Mouse (Mus musculus): ENCODE results near the gene Gpr152. TPM values are rescaled to one million over a fixed set of nuclear protein-coding genes. Genes with fewer than 3 reads are reported as not detected.
A peak's percentile ranks its signal among the peaks of the same experiment; 100 is the strongest.

Gene Gpr152
- total RNA-seq, 2 experiments from 2014 or later, result not detected

DNA sequence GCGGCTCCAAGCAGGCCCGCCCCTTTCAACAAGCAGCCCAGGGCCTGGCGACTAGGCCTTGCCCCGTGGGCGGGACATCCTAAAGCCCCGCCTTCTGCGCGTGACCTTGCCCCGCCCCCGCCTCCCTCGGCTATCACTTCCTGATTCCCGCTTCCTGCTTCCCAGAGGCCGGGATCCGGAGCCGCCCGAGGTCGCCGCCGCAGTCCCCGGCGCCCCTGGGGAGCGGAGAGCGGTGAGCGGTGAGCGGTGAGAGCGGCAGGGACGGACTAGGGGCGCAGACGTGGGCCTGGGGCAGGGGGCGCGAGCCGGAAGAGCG, 8.9 kb downstream of the Gpr152 start, which contains the start of gene Coro1b:
Coro1b (plus strand) TSS at position 129 of the 316 bp plus-strand sequence.
- DNase-seq, result peak; percentile 97 to 98
- intact Hi-C loops (cut with DNase I), result no loop called here

DNA sequence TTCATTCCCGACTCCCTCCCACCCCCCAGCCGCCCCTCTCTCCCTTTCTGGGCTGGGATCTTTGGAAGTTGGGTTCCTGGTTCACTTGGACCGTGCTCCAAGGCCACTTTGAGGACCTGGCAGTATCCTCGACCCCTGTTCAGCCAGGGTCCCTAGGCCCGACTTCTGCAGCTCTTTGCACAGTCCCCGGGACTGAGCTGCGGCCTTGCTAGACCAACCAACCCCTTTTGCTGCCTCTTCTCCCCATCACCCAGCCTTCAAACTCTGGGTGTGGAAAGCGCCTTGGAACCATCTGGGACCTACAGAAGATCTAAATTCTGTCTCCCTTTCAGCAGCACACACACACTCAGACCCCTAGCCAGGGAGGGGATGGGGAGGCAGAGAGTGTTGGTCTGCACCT, 9.2 kb downstream of the Gpr152 start:
- intact Hi-C loops (cut with DNase I), result no loop called here
- DNase-seq, result no peak

DNA sequence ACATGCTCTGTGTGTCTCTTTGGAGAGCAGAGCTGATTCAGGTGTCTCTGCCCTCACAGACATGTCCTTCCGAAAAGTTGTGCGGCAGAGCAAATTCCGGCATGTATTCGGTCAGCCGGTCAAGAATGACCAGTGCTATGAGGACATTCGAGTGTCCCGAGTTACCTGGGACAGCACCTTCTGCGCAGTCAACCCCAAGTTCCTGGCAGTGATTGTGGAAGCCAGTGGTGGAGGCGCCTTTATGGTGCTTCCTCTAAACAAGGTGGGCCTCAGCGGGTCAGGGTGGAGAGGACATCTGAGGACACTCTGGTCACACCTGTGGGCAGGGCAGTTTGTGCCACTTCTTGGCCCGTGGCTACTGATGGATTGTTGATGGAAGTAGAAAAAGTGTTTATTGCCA, 9.7 kb downstream of the Gpr152 start:
- DNase-seq, result no peak
- intact Hi-C loops (cut with DNase I), result no loop called here

GRCm38 (mm10) chr19:4149764-4150461, 10.3 kb downstream of the Gpr152 start:
- no peak for DNase-seq
- intact Hi-C loops (cut with DNase I), result no loop called here

GRCm38 (mm10) chr19:4150567-4151487, 11.2 kb downstream of the Gpr152 start:
- no peak for DNase-seq
- intact Hi-C loops (cut with DNase I), result no loop called here

GRCm38 (mm10) chr19:4151488-4151860, 11.9 kb downstream of the Gpr152 start:
- DNase-seq, result no peak
- intact Hi-C loops (cut with DNase I), result no loop called here

DNA sequence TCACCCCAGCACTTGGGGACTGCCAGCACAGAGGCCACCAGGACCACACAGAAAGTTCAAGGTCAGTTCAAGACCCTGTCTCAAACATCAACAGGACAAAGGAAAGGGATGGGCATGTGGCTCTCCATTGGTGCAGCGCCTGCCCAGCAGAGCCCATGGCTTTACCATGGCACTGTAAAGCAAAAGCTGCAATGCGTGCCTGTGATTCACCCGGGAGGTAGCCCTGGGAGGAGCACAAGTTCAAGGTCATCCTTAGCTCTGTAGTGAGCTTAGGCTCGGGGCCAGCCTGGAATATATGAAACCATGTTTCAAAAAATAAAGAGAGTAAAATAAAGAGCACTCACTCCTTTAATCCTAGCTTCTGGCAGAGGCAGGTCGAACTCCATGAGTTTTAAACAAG, 12.3 kb downstream of the Gpr152 start:
- no peak for DNase-seq
- intact Hi-C loops (cut with DNase I), result no loop called here

GRCm38 (mm10) chr19:4152445-4153231, 13.1 kb downstream of the Gpr152 start:
- DNase-seq, result no peak
- intact Hi-C loops (cut with DNase I), result no loop called here

- DNase-seq, result no peak
- intact Hi-C loops (cut with DNase I), result no loop called here
Measured at GRCm38 (mm10) chr19:4153232-4153654, 13.7 kb downstream of the Gpr152 start, which contains the start of gene Ptprcap. Ptprcap (plus strand) TSS chr19:4153604.

GRCm38 (mm10) chr19:4154437-4155222, 15.0 kb downstream of the Gpr152 start:
- peak in 1 of 2 experiments; percentile 11 for DNase-seq
- intact Hi-C loops (cut with DNase I), result no loop called here

- peak in 1 of 2 experiments; percentile 13 for DNase-seq
- intact Hi-C loops (cut with DNase I), result no loop called here
Measured at GRCm38 (mm10) chr19:4155223-4156072, 15.9 kb downstream of the Gpr152 start.

DNA sequence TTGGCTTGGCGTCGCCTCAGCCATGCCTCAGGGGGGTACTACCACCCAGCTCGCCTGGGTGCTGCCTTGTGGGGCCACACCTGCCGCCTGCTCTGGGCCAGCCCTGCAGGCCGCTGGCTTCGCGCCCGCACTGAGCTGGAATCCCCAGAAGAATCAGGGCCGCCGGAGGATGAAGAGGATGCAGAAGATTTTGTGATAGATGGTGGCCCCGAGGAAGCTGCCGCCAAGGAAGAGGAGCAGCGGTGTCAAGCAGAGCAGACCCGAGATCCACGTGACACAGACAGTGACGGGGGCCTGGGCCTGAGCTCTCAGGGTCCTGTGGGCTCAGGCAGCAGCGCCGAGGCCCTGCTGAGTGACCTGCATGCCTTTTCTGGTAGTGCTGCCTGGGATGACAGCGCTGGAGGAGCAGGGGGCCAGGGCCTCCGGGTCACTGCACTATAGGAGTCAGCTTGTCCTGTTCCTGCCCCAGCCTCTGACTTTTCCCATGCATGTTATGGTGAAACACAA, 16.5 kb downstream of the Gpr152 start:
- intact Hi-C loops (cut with DNase I), result no loop called here
- no peak for DNase-seq

DNA sequence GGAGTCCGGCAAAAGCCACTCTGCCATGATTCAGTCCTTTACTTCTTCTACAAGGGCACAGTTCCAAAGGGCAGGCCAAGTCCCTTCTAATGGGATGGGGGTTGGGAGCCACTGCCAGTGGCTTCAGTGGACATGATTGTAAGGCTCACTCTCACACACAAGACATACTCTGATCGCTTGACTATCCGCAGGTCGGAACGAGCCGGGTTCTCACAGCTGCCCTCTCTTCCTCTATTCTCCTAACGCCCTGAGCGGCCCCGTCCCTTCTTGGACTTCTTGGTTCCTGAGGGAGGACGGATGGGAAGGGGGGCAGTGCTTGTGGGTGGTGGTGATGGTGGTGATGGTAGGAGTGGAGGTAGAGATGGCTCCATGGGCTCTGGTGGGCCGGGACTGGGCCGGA, 17.2 kb downstream of the Gpr152 start:
- no peak for DNase-seq
- intact Hi-C loops (cut with DNase I), result no loop called here

- no peak for DNase-seq
- intact Hi-C loops (cut with DNase I), result no loop called here
Measured at GRCm38 (mm10) chr19:4159049-4159448, 19.5 kb downstream of the Gpr152 start.

GRCm38 (mm10) chr19:4162646-4163542, 23.3 kb downstream of the Gpr152 start, which contains the start of gene Rps6kb2:
Rps6kb2 (minus strand) TSS chr19:4163354.
- peak; percentile 93 for DNase-seq
- intact Hi-C loops (cut with DNase I), result no loop called here

DNA sequence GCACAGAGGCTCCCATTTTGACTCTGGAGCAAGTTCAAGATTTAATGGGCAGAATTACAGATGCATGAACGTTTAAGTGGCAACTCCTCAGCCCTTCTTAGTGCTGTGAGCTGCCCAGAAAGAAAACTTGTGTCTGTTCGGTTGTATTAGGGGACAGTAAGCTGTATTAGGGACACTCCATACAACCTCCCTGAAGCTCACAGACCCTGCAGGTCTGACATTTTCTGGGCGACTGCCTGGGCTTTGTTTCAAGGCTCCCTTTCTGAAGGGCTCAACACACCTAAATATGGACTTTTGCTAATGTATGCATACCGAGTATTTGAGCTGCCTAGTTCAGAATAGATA, 23.9 kb downstream of the Gpr152 start:
- intact Hi-C loops (cut with DNase I), result no loop called here

DNA sequence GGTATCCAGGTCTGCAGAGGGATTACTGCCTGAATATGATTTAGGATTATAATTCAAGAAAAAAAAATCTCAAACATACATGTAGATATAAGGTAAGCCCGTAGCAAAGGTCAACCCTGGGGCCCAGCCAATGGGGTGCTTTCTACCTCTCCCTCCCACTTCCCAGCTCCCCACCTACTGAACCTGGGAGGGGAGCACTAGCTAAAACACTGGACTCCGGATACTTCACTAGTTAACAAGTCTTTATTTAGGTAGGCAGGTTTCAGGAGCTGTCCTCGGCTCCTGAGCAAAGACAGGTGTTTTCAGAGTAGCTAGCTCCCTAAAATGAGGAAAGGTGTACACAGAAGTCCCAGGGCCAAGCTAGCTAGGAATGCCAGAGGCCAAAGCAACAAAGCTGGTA, 24.5 kb downstream of the Gpr152 start:
- DNase-seq, result no peak
- intact Hi-C loops (cut with DNase I), result no loop called here

More for the DNA sequence above, 23.9 kb downstream of the Gpr152 start:
- DNase-seq, result no peak

GRCm38 (mm10) chr19:4164721-4165120, 25.1 kb downstream of the Gpr152 start:
- intact Hi-C loops (cut with DNase I), result no loop called here
- DNase-seq, result no peak

Measured in gastrocnemius, postnatal 36 days (tissue).